Mouse (Mus musculus) lung, adult 2 months (tissue): ENCODE measurements around the gene Brap. TPM values are rescaled to one million over a fixed set of nuclear protein-coding genes. Genes with fewer than 3 reads are reported as not detected.

ENCODE experiments used
- DNase-seq: peaks from one replicate; pipeline ENCODE4 v3.0.0; 2022
- H3K4me1 ChIP-seq: fragments of 200-500 bp; 2 replicates; pipeline ENCODE4 v1.6.1; 2011; ENCODE audit warnings: low read length; ENCODE audit not compliant: control insufficient read depth, insufficient read depth
- H3K4me3 ChIP-seq: fragments of 200-500 bp; replicated peaks from 2 replicates; pipeline ENCODE3; 2011; ENCODE audit warnings: low read depth, mild to moderate bottlenecking, control low read depth, low read length; ENCODE audit errors: extremely low read depth
- CTCF ChIP-seq: fragments of 200-500 bp; IDR thresholded peaks from 2 replicates; pipeline ENCODE4 v1.5.1; 2011; ENCODE audit warnings: mild to moderate bottlenecking, low read length, control low read depth; ENCODE audit not compliant: insufficient read depth
- POLR2A ChIP-seq: fragments of 200-500 bp; IDR thresholded peaks from 2 replicates; pipeline ENCODE4 v1.6.1; 2011; ENCODE audit warnings: low read depth, mild to moderate bottlenecking, control low read depth, low read length, borderline replicate concordance; ENCODE audit errors: extremely low read depth
- WGBS: fragments of 180-500 bp; shearing (Covaris S2); methylation state at CpG from one replicate; pipeline ENCODE4 v1.1.7; 2018; 5-methylcytosine and 5-hydroxymethylcytosine counted together
- polyA plus RNA-seq: library from polyadenylated mRNA; depleted of rRNA; stranded (reverse); fragments of >200 nt; gene quantifications from 2 replicates; pipeline ENCODE4 v1.2.3, GENCODE M21; 2012

Brap gene
- polyA plus RNA-seq, 1 experiment, result 30.6 TPM

GRCm38 (mm10) chr5:121712232-121712933, 52.0 kb downstream of the Brap start:
- TF ChIP-seq POLR2A (no peak), CTCF (no peak)
- under 1% methylated on average over 64 of the region's 66 CpGs for WGBS
- peaks cover 8% of the 10 kb centered on the region for H3K4me1 ChIP-seq
- H3K4me3 ChIP-seq, result peak overlapping the region; percentile 82
- DNase-seq, result no peak

DNA sequence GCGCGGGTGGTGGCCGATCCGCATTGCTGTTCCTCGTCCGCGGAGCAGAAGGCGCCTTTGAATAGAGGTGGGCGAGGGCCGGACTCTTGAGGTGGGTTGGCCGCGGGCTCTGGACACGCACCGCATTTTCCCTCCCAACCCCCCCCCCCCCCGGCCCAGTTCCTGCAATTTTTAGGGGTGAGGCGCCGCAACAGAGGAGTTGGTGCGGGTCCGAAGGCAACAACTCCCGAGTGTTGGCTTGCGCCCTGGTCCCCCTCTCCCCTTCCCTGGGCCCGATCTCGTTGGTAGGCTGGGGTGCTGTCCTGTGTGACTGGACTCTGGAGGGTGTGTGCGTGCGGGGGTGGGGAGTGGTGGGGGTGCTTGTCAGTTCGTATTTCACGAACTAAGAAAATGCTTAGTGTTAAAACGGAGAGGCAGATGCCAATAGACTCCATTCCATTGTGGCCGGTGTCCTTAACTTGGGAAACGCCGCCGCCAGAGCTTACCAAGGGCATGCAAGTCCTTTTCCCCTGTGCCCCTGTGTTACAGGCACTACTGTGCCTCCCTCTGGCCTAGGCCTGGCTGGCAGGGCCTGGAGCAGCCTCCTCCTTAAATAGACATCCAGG, 52.7 kb downstream of the Brap start:
- 4% methylated on average over 25 of the region's 32 CpGs for WGBS
- no peak for TF ChIP-seq CTCF
- TF ChIP-seq POLR2A, result no peak
- H3K4me3 ChIP-seq, result peak overlapping the region; percentile 82
- H3K4me1 ChIP-seq, result peaks cover 8% of the 10 kb centered on the region
- DNase-seq, result no peak

GRCm38 (mm10) chr5:121714331-121714730, 54.0 kb downstream of the Brap start:
- WGBS, result 65% methylated on average over 1 of the region's 1 CpGs
- Histone ChIP-seq H3K4me1 (peaks cover 11% of the 10 kb centered on the region), H3K4me3 (no peak overlapping the region)
- no peak for DNase-seq
- TF ChIP-seq POLR2A (no peak), CTCF (no peak)

- H3K4me1 ChIP-seq, result peaks cover 11% of the 10 kb centered on the region
- H3K4me3 ChIP-seq, result no peak overlapping the region
- no peak for DNase-seq
- 55% methylated on average over 6 of the region's 6 CpGs for WGBS
- TF ChIP-seq POLR2A, result no peak
- no peak for TF ChIP-seq CTCF
Measured at GRCm38 (mm10) chr5:121714928-121715327, 54.6 kb downstream of the Brap start.

- TF ChIP-seq CTCF (no peak), POLR2A (no peak)
- no peak for DNase-seq
- 62% methylated on average over 5 of the region's 5 CpGs for WGBS
- peaks cover 23% of the 10 kb centered on the region for H3K4me1 ChIP-seq
- H3K4me3 ChIP-seq, result no peak overlapping the region
Measured at GRCm38 (mm10) chr5:121718462-121718861, 58.1 kb downstream of the Brap start.

DNA sequence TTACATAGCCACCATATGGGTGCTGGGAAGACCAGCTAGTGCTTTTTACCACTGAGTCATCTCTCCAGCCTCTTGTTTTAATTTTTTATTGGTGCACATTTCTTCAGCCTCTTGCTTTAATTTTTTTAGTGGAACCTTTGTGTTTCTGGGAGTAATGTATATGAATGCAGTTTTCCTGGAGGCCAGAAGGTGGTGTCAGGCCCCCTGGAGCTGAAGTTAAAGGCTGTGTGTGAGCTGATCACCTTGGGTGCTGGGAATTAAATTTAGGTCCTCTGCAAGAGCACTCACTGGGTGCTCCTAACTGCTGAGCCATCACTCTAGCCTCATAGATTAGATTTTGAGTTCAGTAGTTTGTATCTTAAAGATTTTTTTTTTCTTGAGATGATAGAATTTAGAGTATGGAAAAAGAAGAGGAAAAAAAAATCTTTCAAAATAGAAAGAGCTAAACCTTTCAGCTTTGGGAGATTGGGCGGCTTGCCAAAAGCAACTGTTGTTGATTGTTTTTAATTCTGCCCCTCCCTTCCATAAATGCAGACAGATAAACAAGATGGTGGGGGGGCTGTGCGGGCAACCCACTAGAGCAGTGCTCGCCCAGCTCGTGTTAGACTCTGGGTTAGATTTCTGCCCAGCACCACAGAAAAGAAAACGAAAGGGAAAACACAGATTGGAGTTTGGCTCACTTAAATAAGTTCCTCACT, 60.7 kb downstream of the Brap start:
- H3K4me3 ChIP-seq, result no peak overlapping the region
- 0 out of 2 replicates have a peak, but pooled peaks have one; percentile 11 for TF ChIP-seq CTCF
- TF ChIP-seq POLR2A, result no peak
- 58% methylated on average over 5 of the region's 5 CpGs for WGBS
- DNase-seq, result no peak
- H3K4me1 ChIP-seq, result peaks cover 24% of the 10 kb centered on the region

DNA sequence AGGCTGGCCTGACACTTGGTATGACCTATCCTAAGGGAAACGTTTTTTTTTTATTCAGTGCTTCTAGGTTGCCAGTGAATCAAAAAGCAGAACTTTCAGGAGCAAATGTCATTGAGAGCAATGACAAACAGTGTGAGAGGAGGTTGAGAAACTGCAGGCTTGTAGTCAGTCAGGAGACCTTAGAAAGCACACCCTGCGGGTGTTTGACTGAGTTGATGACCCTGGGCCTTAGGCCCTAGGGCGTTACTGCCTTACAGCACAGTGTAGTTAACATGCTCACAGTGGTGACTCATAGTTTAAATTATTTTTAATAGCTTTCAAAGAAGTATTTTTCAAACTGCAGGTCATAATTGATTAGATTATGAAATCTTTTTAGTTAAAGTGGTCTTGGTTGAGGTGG, 61.5 kb downstream of the Brap start:
- peaks cover 21% of the 10 kb centered on the region for H3K4me1 ChIP-seq
- 39% methylated on average over 3 of the region's 3 CpGs for WGBS
- no peak for DNase-seq
- H3K4me3 ChIP-seq, result no peak overlapping the region
- TF ChIP-seq POLR2A (no peak), CTCF (no peak)

GRCm38 (mm10) chr5:121724678-121725077, 64.3 kb downstream of the Brap start:
- Histone ChIP-seq H3K4me1 (peaks cover 18% of the 10 kb centered on the region), H3K4me3 (no peak overlapping the region)
- no peak for DNase-seq
- 68% methylated on average over 1 of the region's 1 CpGs for WGBS
- TF ChIP-seq CTCF, result no peak
- no peak for TF ChIP-seq POLR2A

GRCm38 (mm10) chr5:121730057-121730456, 69.7 kb downstream of the Brap start:
- no peak for DNase-seq
- Histone ChIP-seq H3K4me3 (no peak overlapping the region), H3K4me1 (no peaks in the 10 kb centered on the region; the same call in 1 of the 2 replicates)
- no peak for TF ChIP-seq POLR2A
- TF ChIP-seq CTCF, result no peak
- 89% methylated on average over 2 of the region's 2 CpGs for WGBS
